Mouse (Mus musculus): ENCODE measurements around the gene Arl6ip4. TPM values are rescaled to one million over a fixed set of nuclear protein-coding genes. Genes with fewer than 3 reads are reported as not detected.

The Arl6ip4 gene
- polyA plus RNA-seq, 1 experiment = 31.5 TPM

GRCm38 (mm10) chr5:124119204-124119603, 3.3 kb downstream of the Arl6ip4 start:
- Histone ChIP-seq H3K4me1 (ENCODE audit: control insufficient read depth, insufficient read depth, low read length) (peaks cover 8% of the 10 kb centered on the region), H3K4me3 (ENCODE audit: insufficient read depth, low read depth, low read length) (no peak overlapping the region), H3K27me3 (replicated peaks; ENCODE audit: control insufficient read depth, insufficient read depth, low read length) (no peaks in the 10 kb centered on the region), H3K27ac (ENCODE audit: insufficient read depth, low read depth, low read length) (no peak overlapping the region), H3K36me3 (ENCODE audit: control insufficient read depth, insufficient read depth, low read length) (no peaks in the 10 kb centered on the region)
- 62% methylated on average over 5 of the region's 5 CpGs for WGBS
- DNase-seq = no peak
- TF ChIP-seq CTCF (conservative IDR thresholded peaks at IDR 0.05; ENCODE audit: insufficient read depth, insufficient read length, low read depth, low read length) (no peak), POLR2A (IDR thresholded peaks at IDR 0.05; ENCODE audit: low read depth, low read length) (no peak)

GRCm38 (mm10) chr5:124122357-124122756, 6.5 kb downstream of the Arl6ip4 start:
- TF ChIP-seq CTCF (conservative IDR thresholded peaks at IDR 0.05; ENCODE audit: insufficient read depth, insufficient read length, low read depth, low read length) (no peak), POLR2A (IDR thresholded peaks at IDR 0.05; ENCODE audit: low read depth, low read length) (no peak)
- 91% methylated on average over 18 of the region's 18 CpGs for WGBS
- Histone ChIP-seq H3K27me3 (replicated peaks; ENCODE audit: control insufficient read depth, insufficient read depth, low read length) (no peaks in the 10 kb centered on the region), H3K4me3 (ENCODE audit: insufficient read depth, low read depth, low read length) (no peak overlapping the region), H3K36me3 (ENCODE audit: control insufficient read depth, insufficient read depth, low read length) (no peaks in the 10 kb centered on the region), H3K27ac (ENCODE audit: insufficient read depth, low read depth, low read length) (no peak overlapping the region), H3K4me1 (ENCODE audit: control insufficient read depth, insufficient read depth, low read length) (no peaks in the 10 kb centered on the region)
- DNase-seq = no peak

DNA sequence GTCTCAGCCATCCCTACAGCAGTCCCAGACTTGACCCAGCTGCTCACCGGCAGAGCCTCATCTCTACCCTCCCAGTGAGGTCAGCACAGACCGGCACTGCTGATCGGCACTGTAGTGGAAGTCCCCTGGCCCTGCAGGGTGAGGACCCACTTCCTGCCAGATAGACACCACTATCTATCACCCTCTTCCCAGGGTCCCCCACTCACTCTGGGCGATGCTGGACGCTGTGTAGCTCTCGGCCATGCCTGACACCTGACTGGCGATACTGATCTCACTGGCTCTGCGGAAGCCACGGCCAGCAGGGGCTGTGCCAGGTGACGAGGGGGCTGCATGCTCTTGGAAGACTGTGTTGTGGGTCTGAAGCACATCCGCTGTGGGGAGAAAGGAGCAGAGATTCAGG, 9.2 kb downstream of the Arl6ip4 start:
- H3K4me1 ChIP-seq (ENCODE audit: control insufficient read depth, insufficient read depth, low read length) = no peaks in the 10 kb centered on the region
- H3K4me3 ChIP-seq (ENCODE audit: insufficient read depth, low read depth, low read length) = no peak overlapping the region
- DNase-seq = no peak
- no peaks in the 10 kb centered on the region for H3K36me3 ChIP-seq (ENCODE audit: control insufficient read depth, insufficient read depth, low read length)
- no peak for TF ChIP-seq POLR2A (IDR thresholded peaks at IDR 0.05; ENCODE audit: low read depth, low read length)
- TF ChIP-seq CTCF (conservative IDR thresholded peaks at IDR 0.05; ENCODE audit: insufficient read depth, insufficient read length, low read depth, low read length) = no peak
- no peaks in the 10 kb centered on the region for H3K27me3 ChIP-seq (replicated peaks; ENCODE audit: control insufficient read depth, insufficient read depth, low read length)
- H3K27ac ChIP-seq (ENCODE audit: insufficient read depth, low read depth, low read length) = no peak overlapping the region
- 88% methylated on average over 11 of the region's 11 CpGs for WGBS

- Histone ChIP-seq H3K4me3 (ENCODE audit: insufficient read depth, low read depth, low read length) (no peak overlapping the region), H3K27me3 (replicated peaks; ENCODE audit: control insufficient read depth, insufficient read depth, low read length) (no peaks in the 10 kb centered on the region), H3K4me1 (ENCODE audit: control insufficient read depth, insufficient read depth, low read length) (no peaks in the 10 kb centered on the region), H3K36me3 (ENCODE audit: control insufficient read depth, insufficient read depth, low read length) (no peaks in the 10 kb centered on the region), H3K27ac (ENCODE audit: insufficient read depth, low read depth, low read length) (no peak overlapping the region)
- no peak for TF ChIP-seq POLR2A (IDR thresholded peaks at IDR 0.05; ENCODE audit: low read depth, low read length)
- no peak for TF ChIP-seq CTCF (conservative IDR thresholded peaks at IDR 0.05; ENCODE audit: insufficient read depth, insufficient read length, low read depth, low read length)
- no peak for DNase-seq
- 87% methylated on average over 5 of the region's 5 CpGs for WGBS
These were observed 18.4 kb downstream of the Arl6ip4 start for GRCm38 (mm10) chr5:124134261-124134660.

DNA sequence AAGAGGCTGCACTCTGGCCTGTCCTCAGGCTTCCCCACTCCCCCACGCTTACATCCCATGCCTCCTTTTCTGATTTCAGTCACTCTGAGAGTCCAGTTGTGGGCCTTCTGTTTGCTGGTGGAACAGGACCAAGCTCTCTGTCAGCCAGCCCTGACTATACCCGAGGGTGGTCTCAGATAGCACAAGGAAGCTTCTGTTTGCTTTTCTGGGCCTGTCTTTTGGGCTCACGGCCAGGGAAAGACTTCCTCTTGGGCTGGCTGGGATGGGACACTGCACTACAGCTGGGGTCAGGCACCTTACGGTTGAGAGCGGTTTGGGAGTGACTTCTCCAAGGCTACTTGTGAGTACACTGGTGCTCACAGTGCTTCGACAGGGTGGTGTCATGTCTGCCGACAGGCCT, 22.2 kb downstream of the Arl6ip4 start:
- no peaks in the 10 kb centered on the region for H3K36me3 ChIP-seq (ENCODE audit: control insufficient read depth, insufficient read depth, low read length)
- H3K4me1 ChIP-seq (ENCODE audit: control insufficient read depth, insufficient read depth, low read length) = no peaks in the 10 kb centered on the region
- DNase-seq = no peak
- TF ChIP-seq POLR2A (IDR thresholded peaks at IDR 0.05; ENCODE audit: low read depth, low read length) (no peak), CTCF (conservative IDR thresholded peaks at IDR 0.05; ENCODE audit: insufficient read depth, insufficient read length, low read depth, low read length) (no peak)
- H3K4me3 ChIP-seq (ENCODE audit: insufficient read depth, low read depth, low read length) = no peak overlapping the region
- H3K27ac ChIP-seq (ENCODE audit: insufficient read depth, low read depth, low read length) = no peak overlapping the region
- WGBS = 71% methylated on average over 7 of the region's 7 CpGs
- no peaks in the 10 kb centered on the region for H3K27me3 ChIP-seq (replicated peaks; ENCODE audit: control insufficient read depth, insufficient read depth, low read length)

DNA sequence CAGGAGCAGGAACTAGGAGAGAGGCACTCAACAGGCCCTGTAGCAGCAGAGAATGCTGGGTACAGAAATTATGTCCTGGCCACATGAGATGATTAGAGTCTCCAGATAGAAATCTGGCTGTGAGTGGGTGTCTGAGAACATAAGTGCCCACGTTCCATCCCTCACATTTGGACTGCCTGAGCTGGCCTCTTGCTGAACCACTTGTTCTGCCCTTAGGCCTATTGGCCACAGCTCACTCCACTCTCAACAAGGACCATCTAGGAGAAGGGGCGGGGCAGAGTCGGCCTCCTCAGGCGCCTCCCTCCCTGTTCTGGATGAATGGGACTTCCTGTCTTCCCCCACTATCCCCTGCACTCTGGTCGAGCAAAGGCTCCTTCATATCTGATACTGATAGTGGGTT, 33.1 kb downstream of the Arl6ip4 start:
- 53% methylated on average over 5 of the region's 5 CpGs for WGBS
- TF ChIP-seq CTCF (conservative IDR thresholded peaks at IDR 0.05; ENCODE audit: insufficient read depth, insufficient read length, low read depth, low read length) (no peak), POLR2A (IDR thresholded peaks at IDR 0.05; ENCODE audit: low read depth, low read length) (no peak)
- Histone ChIP-seq H3K27ac (ENCODE audit: insufficient read depth, low read depth, low read length) (no peak overlapping the region), H3K4me1 (ENCODE audit: control insufficient read depth, insufficient read depth, low read length) (no peaks in the 10 kb centered on the region), H3K27me3 (replicated peaks; ENCODE audit: control insufficient read depth, insufficient read depth, low read length) (no peaks in the 10 kb centered on the region), H3K4me3 (ENCODE audit: insufficient read depth, low read depth, low read length) (no peak overlapping the region), H3K36me3 (ENCODE audit: control insufficient read depth, insufficient read depth, low read length) (no peaks in the 10 kb centered on the region)
- DNase-seq = no peak

- TF ChIP-seq POLR2A (IDR thresholded peaks at IDR 0.05; ENCODE audit: low read depth, low read length) (no peak), CTCF (conservative IDR thresholded peaks at IDR 0.05; ENCODE audit: insufficient read depth, insufficient read length, low read depth, low read length) (no peak)
- no peak overlapping the region for H3K4me3 ChIP-seq (ENCODE audit: insufficient read depth, low read depth, low read length)
- WGBS = 88% methylated on average over 7 of the region's 7 CpGs
These were observed 35.0 kb downstream of the Arl6ip4 start for GRCm38 (mm10) chr5:124150895-124151294.

DNA sequence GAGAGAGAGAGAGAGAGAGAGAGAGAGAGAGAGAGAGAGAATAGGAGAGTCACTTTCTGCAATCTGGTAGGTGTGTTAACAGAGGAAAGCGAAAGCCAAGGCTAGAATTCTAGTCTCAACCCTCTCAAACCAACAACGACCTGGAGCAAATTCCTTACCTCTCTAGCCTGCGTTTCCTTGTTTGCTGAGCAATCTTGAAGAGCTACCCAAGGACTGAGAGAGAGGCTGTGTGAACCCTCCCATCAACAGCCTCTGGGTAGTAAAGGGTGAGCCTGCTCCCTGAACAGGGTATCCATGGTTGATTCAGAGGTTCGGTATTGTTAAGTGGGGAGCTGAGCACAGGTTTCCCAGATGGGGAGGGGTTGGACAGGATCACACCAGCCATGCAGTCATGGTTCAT, 36.8 kb downstream of the Arl6ip4 start:
- no peak for TF ChIP-seq POLR2A (IDR thresholded peaks at IDR 0.05; ENCODE audit: low read depth, low read length)
- TF ChIP-seq CTCF (conservative IDR thresholded peaks at IDR 0.05; ENCODE audit: insufficient read depth, insufficient read length, low read depth, low read length) = no peak
- H3K4me3 ChIP-seq (ENCODE audit: insufficient read depth, low read depth, low read length) = no peak overlapping the region
- H3K27me3 ChIP-seq (replicated peaks; ENCODE audit: control insufficient read depth, insufficient read depth, low read length) = no peaks in the 10 kb centered on the region
- 81% methylated on average over 4 of the region's 4 CpGs for WGBS
- H3K36me3 ChIP-seq (ENCODE audit: control insufficient read depth, insufficient read depth, low read length) = no peaks in the 10 kb centered on the region
- no peak overlapping the region for H3K27ac ChIP-seq (ENCODE audit: insufficient read depth, low read depth, low read length)
- DNase-seq = no peak
- no peaks in the 10 kb centered on the region for H3K4me1 ChIP-seq (ENCODE audit: control insufficient read depth, insufficient read depth, low read length)

More at GRCm38 (mm10) chr5:124150895-124151294, 35.0 kb downstream of the Arl6ip4 start:
- Histone ChIP-seq H3K4me1 (ENCODE audit: control insufficient read depth, insufficient read depth, low read length) (no peaks in the 10 kb centered on the region), H3K36me3 (ENCODE audit: control insufficient read depth, insufficient read depth, low read length) (no peaks in the 10 kb centered on the region), H3K27me3 (replicated peaks; ENCODE audit: control insufficient read depth, insufficient read depth, low read length) (no peaks in the 10 kb centered on the region), H3K27ac (ENCODE audit: insufficient read depth, low read depth, low read length) (no peak overlapping the region)
- DNase-seq = no peak
